Mouse (Mus musculus) ES-CJ7 (cell line): ENCODE measurements at regions not wholly inside any gene's neighbourhood (a gene's known extent, or its start where the extent isn't known, plus 50 kb on each side); places are given as distances from the start of the nearest gene placed in this dataset.

Experiments used
- DNase-seq: peaks from one replicate; pipeline ENCODE4 v3.0.0; 2011; ENCODE audit warnings: low read depth, low spot score

DNA sequence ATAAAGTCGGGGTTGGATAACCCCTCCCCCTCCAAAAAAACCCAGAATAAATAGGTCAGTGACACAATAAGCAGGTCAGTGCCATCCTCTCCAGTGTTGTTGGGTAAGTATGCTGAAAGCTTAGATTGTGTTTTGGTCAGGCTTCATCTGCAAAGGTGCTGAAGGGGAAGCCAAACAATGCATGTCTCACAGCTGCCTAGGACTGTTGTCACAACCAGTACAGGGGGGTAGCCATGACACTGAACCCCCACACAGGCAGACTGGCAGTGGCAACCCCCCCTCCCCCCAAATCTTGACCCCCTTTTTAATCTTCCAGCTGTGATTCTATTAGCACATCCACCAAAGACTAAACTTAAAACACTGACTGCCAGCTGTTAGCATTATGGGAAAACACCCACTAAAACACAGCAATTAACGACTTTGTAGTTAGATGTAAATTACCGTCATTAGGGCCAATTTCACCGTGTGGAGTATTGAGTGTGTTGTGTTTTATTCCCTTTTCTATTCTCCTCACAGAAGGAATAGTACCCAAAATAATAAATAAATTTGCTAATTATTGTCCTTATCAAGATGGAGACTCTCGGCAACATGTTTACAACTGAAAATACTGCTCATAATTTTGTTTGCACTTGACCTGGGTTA lies 105.5 kb upstream of the Ufm1 start:
- no peak for DNase-seq

DNA sequence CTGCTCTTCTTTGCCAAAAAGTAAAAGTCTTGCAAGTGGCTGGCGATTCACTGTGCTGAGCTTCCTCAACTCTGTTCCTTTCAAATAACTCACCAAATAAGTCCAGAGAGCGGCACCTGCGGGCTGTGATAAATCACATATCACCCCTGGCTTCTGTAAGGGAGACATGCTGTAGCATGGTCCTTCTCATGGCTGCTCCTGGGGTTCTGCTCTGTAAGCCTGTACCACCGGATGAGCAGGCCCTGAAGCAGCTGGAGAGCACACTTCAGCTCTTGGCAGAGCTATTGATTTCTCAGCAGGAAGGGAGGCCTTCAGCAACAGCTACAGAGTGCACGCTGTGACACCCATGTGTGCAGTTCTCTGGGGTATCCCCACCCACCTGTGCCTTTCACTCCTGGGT lies 101.5 kb upstream of the Ufm1 start:
- DNase-seq = no peak

DNA sequence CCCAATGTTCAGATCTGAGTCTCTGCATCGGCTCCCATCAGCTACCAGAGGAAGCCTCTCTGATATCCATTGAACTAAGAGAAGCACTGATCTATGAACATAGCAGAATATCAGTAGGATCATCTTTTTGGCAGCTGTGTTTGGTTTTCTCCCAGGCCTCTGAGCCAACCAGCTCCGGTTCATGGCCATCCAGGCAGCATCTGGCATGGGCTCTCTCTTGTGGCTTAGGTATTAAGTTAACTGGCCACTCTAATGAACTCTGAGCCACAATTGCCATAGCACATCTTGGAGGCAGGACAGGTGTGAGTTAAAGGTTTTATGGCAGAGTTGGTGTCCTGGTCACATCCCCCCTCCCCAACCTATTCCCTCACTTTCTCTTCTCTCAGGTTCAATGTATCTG lies 90.2 kb upstream of the Ufm1 start:
- no peak for DNase-seq

DNA sequence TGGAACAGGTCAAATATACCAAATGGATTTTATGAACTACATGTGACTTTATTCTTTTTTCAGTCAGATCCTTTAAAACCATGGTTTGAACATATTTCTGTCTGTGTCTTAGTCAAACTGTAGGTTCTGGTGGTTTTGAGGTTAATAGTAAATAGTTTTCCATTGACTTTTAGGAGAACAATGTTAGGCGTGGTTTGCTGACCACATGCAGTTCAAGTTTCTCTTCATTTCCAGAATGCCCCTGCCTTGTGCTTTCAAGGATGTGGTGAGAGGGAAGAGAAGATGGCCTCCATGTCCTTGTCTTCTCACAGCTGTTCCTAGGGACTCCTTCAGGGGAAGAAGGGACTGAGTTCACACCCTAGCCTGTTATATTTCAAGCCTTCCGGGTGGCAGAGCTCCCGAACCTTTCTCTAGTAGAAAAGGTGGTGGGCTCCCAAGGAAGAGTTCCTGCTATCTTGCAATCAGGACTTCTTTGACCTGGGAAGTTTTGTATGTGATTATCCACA lies 76.1 kb upstream of the Ufm1 start:
- no peak for DNase-seq

DNA sequence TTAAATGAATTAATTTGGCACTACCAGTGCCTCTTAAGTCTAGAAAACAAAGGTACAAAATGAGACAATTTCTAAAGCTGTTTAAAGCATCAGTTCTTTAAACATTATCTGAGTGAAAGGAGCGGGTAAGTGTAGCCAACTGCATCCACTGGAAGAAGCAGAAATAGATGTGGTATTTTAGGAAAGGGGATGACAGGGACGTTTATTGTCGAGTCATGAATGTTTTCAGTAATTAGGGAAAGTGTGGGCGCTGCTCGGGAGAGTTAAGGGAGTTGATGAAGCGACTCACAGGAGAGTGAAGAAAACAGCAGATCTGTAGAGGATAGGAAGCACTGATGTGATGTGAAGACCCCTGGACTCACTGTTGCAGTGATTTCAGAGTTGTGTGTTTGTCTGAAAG lies 68.1 kb upstream of the Ufm1 start:
- no peak for DNase-seq

DNA sequence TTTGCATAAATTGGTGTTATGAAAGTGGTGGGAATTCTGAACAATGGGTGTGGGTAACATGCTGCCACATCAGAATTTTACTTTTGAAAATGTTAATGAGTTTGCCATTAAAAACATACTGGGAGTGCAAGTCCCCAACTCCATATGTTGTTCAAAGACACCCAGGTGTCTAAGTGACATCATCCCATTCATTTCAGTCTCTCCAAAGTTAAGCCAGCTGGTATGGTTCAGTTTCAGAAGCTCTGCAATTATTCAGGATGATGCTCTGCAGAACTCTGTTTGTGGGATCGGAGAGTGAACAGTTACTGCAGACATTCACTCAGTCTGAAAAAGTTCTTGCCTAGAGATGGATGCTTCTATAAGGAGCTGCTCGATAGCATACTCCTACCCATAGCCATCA lies 56.3 kb upstream of the Ufm1 start:
- no peak for DNase-seq

DNA sequence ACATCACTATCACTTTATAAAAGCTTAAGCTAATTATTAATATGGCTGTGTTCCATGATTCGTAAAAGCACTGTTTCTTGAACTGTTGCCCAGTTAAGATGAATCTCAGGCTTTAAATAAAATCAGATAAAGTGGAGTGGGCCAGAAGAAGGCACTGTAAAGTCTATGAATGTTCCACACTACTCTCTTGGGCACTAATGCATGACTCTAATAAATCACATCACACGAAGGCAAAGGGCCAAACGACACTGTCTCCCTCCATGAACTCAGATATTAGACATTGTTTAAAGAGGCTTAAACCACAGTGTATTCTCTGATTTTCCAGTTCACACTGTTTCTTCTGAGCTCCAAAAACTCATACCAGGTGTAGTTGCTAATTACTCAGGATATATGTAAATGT lies 55.9 kb upstream of the Ufm1 start:
- DNase-seq = no peak

DNA sequence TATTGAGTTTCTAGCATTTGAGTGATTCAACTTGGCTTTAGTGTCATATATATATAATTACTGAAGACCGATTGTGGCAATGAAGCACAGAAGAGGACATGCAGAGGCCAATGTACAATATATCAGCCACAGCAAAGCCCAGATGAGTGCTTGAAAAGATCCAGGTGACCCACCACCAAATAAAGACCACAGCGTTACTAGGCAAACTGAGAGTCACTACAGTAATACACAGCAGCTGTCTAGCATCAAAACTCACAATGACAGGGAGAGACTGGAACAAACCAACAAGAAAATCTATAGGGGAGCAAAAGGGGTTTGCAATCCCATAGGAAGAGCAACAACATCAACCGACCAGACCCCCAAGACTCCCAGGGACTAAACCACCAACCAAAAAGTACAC lies 54.3 kb upstream of the Ufm1 start:
- no peak for DNase-seq

DNA sequence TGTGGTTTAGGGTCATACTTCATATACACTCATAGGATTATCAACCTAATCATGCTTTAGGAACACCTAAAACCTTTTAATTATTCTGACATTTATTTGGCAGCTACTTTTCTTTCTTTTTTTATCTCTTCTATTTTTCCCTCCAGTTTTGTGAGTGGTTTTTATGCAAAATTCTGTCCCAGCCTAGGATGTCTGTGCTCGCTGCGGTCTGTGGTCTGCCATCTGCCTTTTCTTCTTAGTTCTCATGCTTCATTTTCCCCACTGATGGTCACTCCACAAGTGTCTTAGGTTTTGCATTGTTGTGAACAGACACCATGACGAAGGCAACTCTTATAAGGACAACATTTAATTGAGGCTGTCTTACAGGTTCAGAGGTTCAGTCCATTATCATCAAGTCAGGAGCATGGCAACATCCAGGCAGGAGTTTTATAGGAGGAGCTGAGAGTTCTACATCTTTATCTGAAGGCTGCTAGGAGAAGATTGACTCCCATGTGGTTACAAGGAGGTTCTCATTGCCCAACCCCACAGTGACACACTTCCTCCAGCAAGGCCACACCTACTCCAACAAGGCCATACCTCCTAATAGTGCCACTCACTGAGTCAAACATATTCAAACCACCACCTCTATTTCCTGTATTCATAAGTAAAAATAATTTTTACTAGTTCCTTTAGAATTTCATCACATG lies 50.5 kb upstream of the Ufm1 start:
- no peak for DNase-seq
